Mouse (Mus musculus): ENCODE data around the gene Snx3.

DNA sequence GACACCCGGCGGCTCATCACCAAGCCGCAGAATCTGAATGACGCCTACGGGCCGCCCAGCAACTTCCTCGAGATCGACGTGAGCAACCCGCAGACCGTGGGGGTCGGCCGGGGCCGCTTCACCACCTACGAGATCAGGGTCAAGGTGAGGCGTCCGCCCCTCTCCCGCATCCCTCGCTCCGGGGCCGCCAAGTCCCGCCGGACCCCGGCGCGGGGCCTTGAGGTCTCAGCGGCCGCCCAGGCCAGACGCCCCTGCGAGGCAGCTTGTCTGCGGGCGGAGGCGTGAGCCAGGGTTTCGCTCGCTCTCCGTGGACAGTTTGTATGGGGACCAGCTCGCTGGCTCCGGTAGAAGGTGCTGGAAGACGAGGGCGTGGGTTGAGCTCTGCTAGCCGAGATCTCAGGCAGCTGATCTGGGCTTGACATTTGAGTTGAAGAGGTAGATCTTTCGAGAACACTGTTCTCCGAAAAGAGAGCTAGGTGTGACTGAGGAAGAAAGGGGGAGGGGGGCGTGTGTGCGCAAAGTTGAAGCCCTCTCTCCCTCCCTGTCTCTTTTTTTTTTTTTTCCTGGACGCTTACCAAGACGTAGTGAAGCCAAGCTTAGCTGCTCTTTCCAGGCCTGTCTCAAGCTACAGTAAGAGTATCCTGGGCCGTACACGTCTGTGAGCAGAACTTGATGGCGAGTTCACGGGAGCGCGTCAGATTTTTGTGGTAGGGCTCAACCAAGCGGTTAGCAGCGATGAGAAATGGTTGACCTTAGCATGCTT lies 700 bp downstream of the Snx3 start:
- TF ChIP-seq CTCF (conservative IDR thresholded peaks at IDR 0.05; ENCODE audit: low read length) (no peak), NANOG (IDR thresholded peaks at IDR 0.05; ENCODE audit: borderline replicate concordance, low read length) (no peak)
